Mouse (Mus musculus) effector memory CD4-positive, alpha-beta T cell, adult 7 months (primary cell): Measurements from ENCODE around the gene Lbhd2. TPM values are rescaled to one million over a fixed set of nuclear protein-coding genes. Genes with fewer than 3 reads are reported as not detected.

Experiments
- polyA plus RNA-seq: library from polyadenylated mRNA; unstranded; fragments of 100-300 nt; shearing (Covaris generic); gene quantifications from one replicate; pipeline ENCODE4 v1.2.1, GENCODE M21; 2017

Gene Lbhd2
- polyA plus RNA-seq: not detected

DNA sequence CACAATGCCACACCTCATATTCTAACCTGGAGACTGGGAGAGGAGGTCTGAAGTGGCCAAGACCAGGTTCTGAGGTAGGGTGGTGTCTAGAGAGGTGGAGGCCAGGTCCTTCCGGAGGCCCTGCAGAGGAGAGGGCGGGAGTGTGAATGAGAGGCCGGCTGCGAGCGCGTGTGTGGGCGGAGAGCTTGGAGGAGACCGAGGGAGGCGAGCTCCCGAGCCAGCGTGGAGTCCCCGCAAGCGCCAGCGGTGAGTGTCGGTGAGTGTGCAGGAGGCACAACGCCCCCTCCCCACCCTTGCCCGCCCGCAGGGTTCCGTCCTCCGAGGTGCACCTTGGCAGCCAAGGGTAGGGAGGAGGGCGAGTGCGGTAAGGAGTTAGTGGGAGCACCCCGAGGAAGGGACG, at the start of gene Lbhd2:
Lbhd2 (plus strand) TSS at position 188 of the 400 bp plus-strand sequence.

GRCm38 (mm10) chr12:111377376-111377973, 29.1 kb upstream of the Lbhd2 start, which contains the start of gene Cdc42bpb:
Gene Cdc42bpb (minus strand): TSS chr12:111377718.

GRCm38 (mm10) chr12:111416921-111417779, 10.5 kb downstream of the Lbhd2 start, which contains the start of gene Exoc3l4:
Gene Exoc3l4 (plus strand): TSS chr12:111417017.

DNA sequence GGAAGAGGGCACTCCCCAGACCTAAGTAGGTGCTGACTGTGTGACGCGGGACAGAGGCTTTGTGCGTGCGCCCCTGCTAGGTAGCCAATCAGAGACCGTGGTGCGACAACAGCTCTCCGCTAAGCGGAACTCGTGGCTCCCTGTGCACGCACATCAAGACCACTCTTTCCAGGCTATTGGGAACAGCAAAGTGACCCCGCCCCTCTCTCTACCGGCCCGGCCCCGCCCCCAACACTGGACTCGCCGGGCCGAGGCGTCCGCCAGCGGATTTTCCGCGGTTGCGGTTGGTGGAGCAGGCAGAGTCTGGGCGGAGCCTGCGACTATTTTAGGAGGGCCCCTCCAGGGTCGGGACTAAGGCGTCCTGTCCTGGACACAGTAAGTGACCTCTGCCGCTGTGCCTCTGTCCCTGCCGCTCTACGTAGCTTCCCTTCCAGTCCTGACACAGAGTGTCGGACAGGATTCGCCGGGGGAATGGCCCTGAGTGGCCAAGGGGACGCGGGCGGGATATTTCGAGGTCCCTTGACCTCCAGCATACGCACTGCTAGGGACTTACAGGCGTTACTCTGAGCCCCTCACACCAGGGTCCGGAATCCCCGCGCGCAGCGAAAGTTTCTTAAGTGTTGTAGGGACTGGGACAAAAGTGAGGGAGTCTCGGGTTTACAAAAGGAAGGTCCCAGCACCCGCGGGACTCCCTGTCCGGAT, 35.9 kb downstream of the Lbhd2 start, which contains the start of gene Tnfaip2:
Tnfaip2 (plus strand) TSS at position 161 of the 702 bp plus-strand sequence.

Other genes starting within 250 kb of the Lbhd2 start
- 43.8 TPM for gene Traf3, start 240.4 kb upstream of the Lbhd2 start, polyA plus RNA-seq
- gene 4930595D18Rik, start 222.3 kb upstream of the Lbhd2 start, polyA plus RNA-seq: 0.79 TPM
- 0.29 TPM for gene Amn, start 135.7 kb upstream of the Lbhd2 start, polyA plus RNA-seq
- 1.0 TPM for gene Cdc42bpb, start 29.1 kb upstream of the Lbhd2 start, polyA plus RNA-seq
- gene Exoc3l4, start 10.2 kb downstream of the Lbhd2 start, polyA plus RNA-seq: 0.63 TPM
- 0.10 TPM for gene Tnfaip2, start 35.7 kb downstream of the Lbhd2 start, polyA plus RNA-seq
- gene Gm266, start 79.0 kb downstream of the Lbhd2 start, polyA plus RNA-seq: not detected
- 1,140 TPM for gene Eif5, start 131.2 kb downstream of the Lbhd2 start, polyA plus RNA-seq
- 77.7 TPM for gene Mark3, start 167.7 kb downstream of the Lbhd2 start, polyA plus RNA-seq